Mouse (Mus musculus) heart, embryonic 10.5 days (tissue): ENCODE results near the gene Gdf11. TPM values are rescaled to one million over a fixed set of nuclear protein-coding genes. Genes with fewer than 3 reads are reported as not detected.

ENCODE experiments used
- polyA plus RNA-seq: library from polyadenylated mRNA; unstranded; fragments of >200 nt; fragmentation: Nextera tagmentation; extraction: Ambion mirVana; gene quantifications from 2 replicates; pipeline ENCODE4 v1.2.1, GENCODE M21; 2016

Gdf11 gene
- polyA plus RNA-seq, 1 experiment from 2014 or later = 5.7 TPM

Other genes starting within 250 kb of the Gdf11 start
- gene Ikzf4, start 245.7 kb downstream of the Gdf11 start, polyA plus RNA-seq = 2.3 and 2.7 TPM in 2 replicates
- gene Suox, start 217.6 kb downstream of the Gdf11 start, polyA plus RNA-seq = 11.8 and 15.7 TPM in 2 replicates
- gene Rab5b, start 195.5 kb downstream of the Gdf11 start, polyA plus RNA-seq = 66.2 and 69.1 TPM in 2 replicates
- 0.75 and 0.89 TPM in 2 replicates for gene Pmel, start 187.5 kb downstream of the Gdf11 start, polyA plus RNA-seq
- 106 and 110 TPM in 2 replicates for gene Cdk2, start 186.7 kb downstream of the Gdf11 start, polyA plus RNA-seq
- 3.9 and 4.4 TPM in 2 replicates for gene Dgka, start 146.9 kb downstream of the Gdf11 start, polyA plus RNA-seq
- 31.8 and 45.4 TPM in 2 replicates for gene Pym1, start 143.8 kb downstream of the Gdf11 start, polyA plus RNA-seq
- gene Mmp19, start 100.8 kb downstream of the Gdf11 start, polyA plus RNA-seq = 0.28 and 1.7 TPM in 2 replicates
- 48.0 and 48.1 TPM in 2 replicates for gene Dnajc14, start 87.7 kb downstream of the Gdf11 start, polyA plus RNA-seq
- gene Tmem198b, start 87.3 kb downstream of the Gdf11 start, polyA plus RNA-seq = 13.6 and 16.3 TPM in 2 replicates
- gene Sarnp, start 74.4 kb downstream of the Gdf11 start, polyA plus RNA-seq = 181 and 225 TPM in 2 replicates
- 65.1 and 78.6 TPM in 2 replicates for gene Ormdl2, start 70.1 kb downstream of the Gdf11 start, polyA plus RNA-seq
- gene Cd63, start 9.3 kb upstream of the Gdf11 start, polyA plus RNA-seq = 313 and 322 TPM in 2 replicates
- gene Rdh5, start 31.2 kb upstream of the Gdf11 start, polyA plus RNA-seq = 8.8 and 9.9 TPM in 2 replicates
- 182 and 194 TPM in 2 replicates for gene Bloc1s1, start 32.3 kb upstream of the Gdf11 start, polyA plus RNA-seq
- 1.1 and 1.3 TPM in 2 replicates for gene Itga7, start 42.1 kb upstream of the Gdf11 start, polyA plus RNA-seq
- gene Mettl7b, start 69.3 kb upstream of the Gdf11 start, polyA plus RNA-seq = not detected in 2 replicates
- not detected in 2 replicates for gene Olfr9, start 97.7 kb upstream of the Gdf11 start, polyA plus RNA-seq
- gene Olfr763, start 119.1 kb upstream of the Gdf11 start, polyA plus RNA-seq = not detected in 2 replicates
- gene Olfr764-ps1, start 148.2 kb upstream of the Gdf11 start, polyA plus RNA-seq = not detected in 2 replicates
- not detected in 2 replicates for gene Olfr765, start 158.3 kb upstream of the Gdf11 start, polyA plus RNA-seq
- gene Olfr766-ps1, start 177.3 kb upstream of the Gdf11 start, polyA plus RNA-seq = not detected in 2 replicates
- not detected in 2 replicates for gene Olfr767, start 191.2 kb upstream of the Gdf11 start, polyA plus RNA-seq
- gene Olfr768, start 207.7 kb upstream of the Gdf11 start, polyA plus RNA-seq = not detected in 2 replicates
- not detected in 2 replicates for gene Olfr769, start 226.1 kb upstream of the Gdf11 start, polyA plus RNA-seq
- gene Olfr770, start 247.3 kb upstream of the Gdf11 start, polyA plus RNA-seq = not detected in 2 replicates